Mouse (Mus musculus) bone marrow macrophage, adult 2 months (primary cell): Measurements from ENCODE around the gene Mettl13. TPM values are rescaled to one million over a fixed set of nuclear protein-coding genes. Genes with fewer than 3 reads are reported as not detected.
A peak's percentile ranks its signal among the peaks of the same experiment; 100 is the strongest.

Experiments used
- H3K27ac ChIP-seq: 2 replicates; pipeline ENCODE4 v1.5.1; 2012; ENCODE audit warnings: low read depth, low read length; ENCODE audit not compliant: insufficient read depth
- H3K4me1 ChIP-seq: 2 replicates; pipeline ENCODE4 v1.6.1; 2012; ENCODE audit warnings: low read length; ENCODE audit not compliant: control insufficient read depth, insufficient read depth
- H3K4me3 ChIP-seq: 2 replicates; pipeline ENCODE4 v1.5.1; 2012; ENCODE audit warnings: mild to moderate bottlenecking, low read length, moderate library complexity; ENCODE audit not compliant: insufficient read depth
- CTCF ChIP-seq: IDR thresholded peaks from 2 replicates; pipeline ENCODE4 v1.5.1; 2012; ENCODE audit warnings: low read depth, mild to moderate bottlenecking, low read length, moderate library complexity
- POLR2A ChIP-seq: IDR thresholded peaks from 2 replicates; pipeline ENCODE4 v1.6.1; 2012; ENCODE audit warnings: mild to moderate bottlenecking, low read depth, low read length, borderline replicate concordance
- polyA plus RNA-seq: library from polyadenylated mRNA; stranded (reverse); fragments of >200 nt; gene quantifications from 2 replicates; pipeline ENCODE4 v1.2.4, GENCODE M21; 2012; ENCODE audit not compliant: missing spikeins, insufficient read depth, insufficient read length

The Mettl13 gene
- polyA plus RNA-seq, 1 experiment = 6.5 TPM

DNA sequence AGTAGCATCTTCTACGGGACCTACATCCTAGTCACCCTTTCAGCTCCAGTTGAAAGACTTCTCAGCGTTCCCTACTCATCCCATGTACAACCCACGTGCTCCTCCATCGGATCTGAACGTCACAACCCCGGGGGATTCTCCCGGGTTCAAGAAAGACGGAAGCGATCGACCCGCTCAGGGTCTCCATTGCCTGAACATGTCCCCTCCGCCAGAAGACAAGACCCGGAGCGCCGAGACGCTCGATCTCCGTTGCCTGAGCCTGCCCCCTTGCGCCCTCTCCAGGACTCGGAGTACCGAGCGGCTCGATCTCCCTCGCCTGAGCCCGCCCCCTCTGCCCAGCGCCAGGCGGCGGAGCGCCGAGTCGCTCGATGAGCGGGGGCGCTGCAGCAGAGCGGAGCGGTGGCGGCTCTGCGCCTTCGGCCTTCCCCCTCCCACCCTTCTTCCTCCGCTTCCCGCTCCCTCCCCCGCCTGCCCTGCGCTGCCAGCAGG lies 22.0 kb upstream of the Mettl13 start, which contains the start of gene Vamp4:
TSS of gene Vamp4 (plus strand) at position 256 of the 489 bp plus-strand sequence.
- no peak; the same call in 1 of the 2 replicates for TF ChIP-seq CTCF
- TF ChIP-seq POLR2A = no peak
- H3K4me3 ChIP-seq = peak within 1 kb of the TSS; percentile 98
- H3K27ac ChIP-seq = peak within 1 kb of the TSS; percentile 67
- H3K4me1 ChIP-seq = peaks cover 31% of the 10 kb centered on the region

- no peak for TF ChIP-seq POLR2A
- no peak for TF ChIP-seq CTCF
- Histone ChIP-seq H3K4me1 (peaks cover 37% of the 10 kb centered on the region), H3K4me3 (no peak overlapping the region), H3K27ac (no peak overlapping the region)
Measured at GRCm38 (mm10) chr1:162567351-162567750, 19.0 kb upstream of the Mettl13 start.

- peaks cover 48% of the 10 kb centered on the region for H3K4me1 ChIP-seq
- H3K4me3 ChIP-seq = no peak overlapping the region
- H3K27ac ChIP-seq = peak overlapping the region; percentile 79
- TF ChIP-seq POLR2A (no peak), CTCF (no peak)
Measured at GRCm38 (mm10) chr1:162564992-162565391, 16.6 kb upstream of the Mettl13 start.

DNA sequence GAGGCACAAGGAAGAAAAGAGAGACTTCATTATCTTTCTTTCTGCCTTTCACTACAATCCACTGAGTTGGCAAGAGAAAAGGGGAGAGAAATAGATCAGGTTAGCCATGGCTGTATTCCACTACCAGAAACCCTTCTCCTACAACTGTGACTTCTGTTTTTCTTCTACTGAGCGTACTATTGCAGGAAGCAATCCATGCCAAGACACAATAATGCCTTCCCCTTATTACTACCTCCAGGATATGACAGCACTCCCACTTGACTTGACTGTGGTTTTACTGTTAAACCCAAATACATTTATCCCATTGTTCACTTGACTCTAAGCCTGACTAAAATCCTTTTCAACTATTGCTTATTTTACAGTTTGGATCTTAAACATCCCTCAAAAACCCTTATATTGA lies 14.9 kb upstream of the Mettl13 start:
- H3K4me3 ChIP-seq = no peak overlapping the region
- TF ChIP-seq POLR2A (no peak), CTCF (no peak)
- peaks cover 40% of the 10 kb centered on the region for H3K4me1 ChIP-seq
- peak overlapping the region; percentile 66 for H3K27ac ChIP-seq

GRCm38 (mm10) chr1:162554193-162554592 lies 5.8 kb upstream of the Mettl13 start:
- no peak overlapping the region for H3K4me3 ChIP-seq
- TF ChIP-seq POLR2A (no peak), CTCF (no peak)
- H3K4me1 ChIP-seq = peaks cover 2% of the 10 kb centered on the region
- H3K27ac ChIP-seq = no peak overlapping the region

DNA sequence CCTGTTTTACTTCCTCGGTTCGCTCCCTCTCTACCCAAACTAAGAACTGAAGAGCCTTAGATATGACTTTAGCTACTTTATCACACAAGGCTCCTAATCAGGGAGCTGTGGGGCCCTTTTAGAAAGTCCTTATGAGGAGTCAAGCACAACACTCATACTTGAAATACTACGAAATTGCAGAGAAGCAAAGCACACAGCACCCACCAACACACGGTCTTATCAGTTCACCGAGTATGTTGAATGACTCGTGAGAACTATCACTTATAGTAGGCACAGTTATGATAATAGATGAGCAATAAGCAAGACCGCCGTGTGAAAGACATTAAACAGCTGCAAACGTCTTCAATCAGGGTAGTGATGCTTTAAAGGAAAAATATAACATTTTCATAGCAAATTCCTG lies 4.6 kb upstream of the Mettl13 start:
- TF ChIP-seq POLR2A (no peak), CTCF (no peak)
- Histone ChIP-seq H3K4me3 (no peak overlapping the region), H3K4me1 (peaks cover 2% of the 10 kb centered on the region), H3K27ac (no peak overlapping the region)

GRCm38 (mm10) chr1:162549615-162550283 lies 1.4 kb upstream of the Mettl13 start:
- no peak overlapping the region for H3K27ac ChIP-seq
- H3K4me1 ChIP-seq = peaks cover 10% of the 10 kb centered on the region
- H3K4me3 ChIP-seq = no peak overlapping the region
- no peak for TF ChIP-seq CTCF
- TF ChIP-seq POLR2A = no peak

- Histone ChIP-seq H3K4me3 (peak overlapping the region; percentile 98), H3K27ac (0 out of 2 replicates have a peak overlapping the region, but pooled peaks have one; percentile 56), H3K4me1 (peaks cover 10% of the 10 kb centered on the region)
- TF ChIP-seq POLR2A = no peak
- TF ChIP-seq CTCF = no peak
Measured at GRCm38 (mm10) chr1:162548917-162549613, 714 bp upstream of the Mettl13 start.

- Histone ChIP-seq H3K27ac (peak overlapping the region; percentile 68), H3K4me1 (peaks cover 10% of the 10 kb centered on the region), H3K4me3 (peak overlapping the region; percentile 98)
- TF ChIP-seq POLR2A (no peak), CTCF (no peak)
Measured at GRCm38 (mm10) chr1:162547607-162548006, 744 bp downstream of the Mettl13 start.

DNA sequence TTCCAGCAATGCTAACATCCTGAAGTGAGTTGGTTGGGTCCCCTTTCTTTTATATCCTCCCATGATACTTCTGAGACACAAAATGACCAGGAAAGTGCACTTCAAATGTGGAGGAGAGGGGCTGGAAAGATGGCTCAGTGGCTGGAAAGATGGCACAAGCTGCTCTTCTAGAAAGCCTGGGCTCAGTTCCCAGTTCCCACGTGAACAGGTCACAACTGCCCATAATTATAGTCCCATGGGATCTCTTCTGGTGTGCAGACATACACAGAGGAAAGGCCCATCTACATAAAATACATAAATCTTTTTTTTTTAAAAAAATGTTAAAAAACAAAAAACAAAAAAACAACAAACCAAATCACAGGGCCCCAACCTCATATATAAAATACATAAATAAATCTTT lies 5.1 kb downstream of the Mettl13 start:
- Histone ChIP-seq H3K4me3 (no peak overlapping the region), H3K4me1 (peaks cover 7% of the 10 kb centered on the region), H3K27ac (no peak overlapping the region)
- TF ChIP-seq POLR2A = no peak
- no peak for TF ChIP-seq CTCF
